Mouse (Mus musculus): Measurements from ENCODE around the gene Slc25a16.
A peak's percentile ranks its signal among the peaks of the same experiment; 100 is the strongest.
"Not testable (repeated sequence)": the region's sequence is repeated elsewhere in the genome, so short reads cannot be mapped to it uniquely, and the experiment has no call there.

Slc25a16 gene

GRCm38 (mm10) chr10:62906336-62906735 is 14.1 kb upstream of the Slc25a16 start:
- no peak for DNase-seq

- not testable (repeated sequence) for DNase-seq
Observed at GRCm38 (mm10) chr10:62908896-62909295, 11.5 kb upstream of the Slc25a16 start, which contains the start of gene Tet1. Tet1 (minus strand) TSS chr10:62908996.

- DNase-seq = no peak
Observed at GRCm38 (mm10) chr10:62911120-62911519, 9.3 kb upstream of the Slc25a16 start.

GRCm38 (mm10) chr10:62918985-62919384 is 1.4 kb upstream of the Slc25a16 start:
- no peak for DNase-seq

GRCm38 (mm10) chr10:62920766-62921156 is 328 bp downstream of the Slc25a16 start:
- DNase-seq = no peak

GRCm38 (mm10) chr10:62924096-62924635 is 3.7 kb downstream of the Slc25a16 start:
- DNase-seq = no peak

- DNase-seq = no peak
Observed at GRCm38 (mm10) chr10:62932381-62932780, 11.9 kb downstream of the Slc25a16 start.

GRCm38 (mm10) chr10:62944975-62945580 is 24.6 kb downstream of the Slc25a16 start:
- DNase-seq = no peak

- peak; percentile 69 to 84 for DNase-seq
Observed at GRCm38 (mm10) chr10:62946738-62947471, 26.5 kb downstream of the Slc25a16 start, which contains the start of gene Dna2. Dna2 (plus strand) TSS chr10:62947026.

- DNase-seq = no peak
Observed at GRCm38 (mm10) chr10:62948551-62948950, 28.1 kb downstream of the Slc25a16 start.

GRCm38 (mm10) chr10:62963956-62964355 is 43.5 kb downstream of the Slc25a16 start:
- peak; percentile 69 to 74 for DNase-seq

GRCm38 (mm10) chr10:62965796-62966195 is 45.4 kb downstream of the Slc25a16 start:
- DNase-seq = no peak

- DNase-seq = peak; percentile 35 to 39
Observed at GRCm38 (mm10) chr10:62966291-62966690, 45.9 kb downstream of the Slc25a16 start.

GRCm38 (mm10) chr10:62971821-62972220 is 51.4 kb downstream of the Slc25a16 start:
- DNase-seq = peak; percentile 55 to 60

- DNase-seq = no peak
Observed at GRCm38 (mm10) chr10:62979667-62980038, 59.2 kb downstream of the Slc25a16 start.

- peak; percentile 96 to 98 for DNase-seq
Observed at GRCm38 (mm10) chr10:62980039-62980954, 59.9 kb downstream of the Slc25a16 start, which contains the start of gene Rufy2. Rufy2 (plus strand) TSS chr10:62980223.

GRCm38 (mm10) chr10:62984072-62984471 is 63.6 kb downstream of the Slc25a16 start:
- no peak for DNase-seq

- DNase-seq = peak in 1 of 2 experiments; percentile 35
Observed at GRCm38 (mm10) chr10:62984495-62984894, 64.1 kb downstream of the Slc25a16 start.

GRCm38 (mm10) chr10:62987341-62987740 is 66.9 kb downstream of the Slc25a16 start:
- DNase-seq = no peak

- no peak for DNase-seq
Observed at GRCm38 (mm10) chr10:62990636-62991035, 70.2 kb downstream of the Slc25a16 start.

GRCm38 (mm10) chr10:62993991-62994390 is 73.6 kb downstream of the Slc25a16 start:
- no peak for DNase-seq
